Mouse (Mus musculus) neutrophil, adult 5-6 weeks (primary cell): ENCODE measurements around the gene Hist1h4i. TPM values are rescaled to one million over a fixed set of nuclear protein-coding genes. Genes with fewer than 3 reads are reported as not detected.
A peak's percentile ranks its signal among the peaks of the same experiment; 100 is the strongest.

Experiments
- ATAC-seq: fragments of 151-379, 151-347 bp; 2 replicates; pipeline ENCODE4 v1.8.0; 2017; ENCODE audit warnings: mild to moderate bottlenecking, moderate TSS enrichment; ENCODE audit not compliant: insufficient number of reproducible peaks, poor library complexity, low FRiP score, severe bottlenecking; ENCODE audit errors: extremely low read depth
- total RNA-seq: library from RNA; stranded (forward); fragments of 200-1000 nt; gene quantifications from 2 replicates; pipeline ENCODE4 v1.2.3, GENCODE M21; 2017

Gene Hist1h4i
- total RNA-seq, 1 experiment from 2014 or later = 59.4 TPM

GRCm38 (mm10) chr13:22019934-22020835 is 21.0 kb downstream of the Hist1h4i start:
- no peak for ATAC-seq

GRCm38 (mm10) chr13:22015479-22016450 is 25.4 kb downstream of the Hist1h4i start:
- ATAC-seq = peak; percentile 85

- ATAC-seq = no peak
These were observed 26.7 kb downstream of the Hist1h4i start for GRCm38 (mm10) chr13:22014411-22014845.

- no peak for ATAC-seq
These were observed 27.4 kb downstream of the Hist1h4i start for GRCm38 (mm10) chr13:22013716-22014115.

GRCm38 (mm10) chr13:22009642-22010041 is 31.5 kb downstream of the Hist1h4i start, which contains the start of gene Prss16:
Gene Prss16 (minus strand): TSS chr13:22009742.
- no peak for ATAC-seq

- ATAC-seq = no peak
These were observed 32.5 kb downstream of the Hist1h4i start for GRCm38 (mm10) chr13:22008707-22009106.

- no peak for ATAC-seq
These were observed 33.3 kb downstream of the Hist1h4i start for GRCm38 (mm10) chr13:22007872-22008271.

GRCm38 (mm10) chr13:22007121-22007510 is 34.0 kb downstream of the Hist1h4i start:
- no peak for ATAC-seq

- ATAC-seq = peak; percentile 65
These were observed 34.6 kb downstream of the Hist1h4i start for GRCm38 (mm10) chr13:22006334-22007120.

GRCm38 (mm10) chr13:22005605-22006333 is 35.4 kb downstream of the Hist1h4i start:
- peak; percentile 25; the same call in 1 of the 2 replicates for ATAC-seq

- ATAC-seq = no peak
These were observed 39.3 kb downstream of the Hist1h4i start for GRCm38 (mm10) chr13:22001823-22002222.

- no peak for ATAC-seq
These were observed 39.8 kb downstream of the Hist1h4i start for GRCm38 (mm10) chr13:22001346-22001745.

- ATAC-seq = no peak
These were observed 42.0 kb downstream of the Hist1h4i start for GRCm38 (mm10) chr13:21999147-21999546.

- ATAC-seq = no peak
These were observed 42.8 kb downstream of the Hist1h4i start for GRCm38 (mm10) chr13:21998412-21998811.

GRCm38 (mm10) chr13:21997821-21998220 is 43.3 kb downstream of the Hist1h4i start:
- no peak for ATAC-seq

- no peak for ATAC-seq
These were observed 43.9 kb downstream of the Hist1h4i start for GRCm38 (mm10) chr13:21997201-21997820.

- no peak for ATAC-seq
These were observed 44.3 kb downstream of the Hist1h4i start for GRCm38 (mm10) chr13:21996840-21997185.
